Mouse (Mus musculus) forebrain, embryonic 10.5 days (tissue): ENCODE data around the gene Slc25a27. TPM values are rescaled to one million over a fixed set of nuclear protein-coding genes. Genes with fewer than 3 reads are reported as not detected.

Experiments
- DNase-seq: peaks from one replicate; pipeline ENCODE4 v3.0.0-alpha.2; 2017; ENCODE audit warnings: low spot score; ENCODE audit errors: extremely low spot score
- H3K27ac ChIP-seq: fragments of 300-500 bp; sonication (generic); 2 replicates; pipeline ENCODE4 v1.5.1; 2016; ENCODE audit warnings: mild to moderate bottlenecking
- H3K27me3 ChIP-seq: fragments of 300-500 bp; sonication (generic); 2 replicates; pipeline ENCODE4 v1.6.1; 2016; ENCODE audit warnings: mild to moderate bottlenecking; ENCODE audit not compliant: poor library complexity, severe bottlenecking
- H3K36me3 ChIP-seq: fragments of 300-500 bp; sonication (generic); replicated peaks from 2 replicates; pipeline ENCODE4 v1.6.1; 2016; ENCODE audit warnings: mild to moderate bottlenecking, moderate library complexity
- H3K4me1 ChIP-seq: fragments of 300-500 bp; sonication (generic); 2 replicates; pipeline ENCODE4 v1.6.1; 2016
- H3K4me3 ChIP-seq: fragments of 300-500 bp; sonication (generic); 2 replicates; pipeline ENCODE4 v1.5.1; 2016; ENCODE audit warnings: mild to moderate bottlenecking, moderate library complexity
- H3K9me3 ChIP-seq: fragments of 300-500 bp; sonication (generic); 2 replicates; pipeline ENCODE4 v1.6.1; 2016; ENCODE audit warnings: mild to moderate bottlenecking, moderate library complexity
- WGBS: fragments of 180-500 bp; shearing (Covaris S2); methylation state at CpG from one replicate; pipeline ENCODE4 v1.1.7; 2016; 5-methylcytosine and 5-hydroxymethylcytosine counted together
- polyA plus RNA-seq: library from polyadenylated mRNA; unstranded; fragments of >200 nt; fragmentation: Nextera tagmentation; extraction: Ambion mirVana; gene quantifications from 2 replicates; pipeline ENCODE4 v1.2.1, GENCODE M21; 2016

Gene Slc25a27
- polyA plus RNA-seq, 1 experiment from 2014 or later: 38.0 TPM

DNA sequence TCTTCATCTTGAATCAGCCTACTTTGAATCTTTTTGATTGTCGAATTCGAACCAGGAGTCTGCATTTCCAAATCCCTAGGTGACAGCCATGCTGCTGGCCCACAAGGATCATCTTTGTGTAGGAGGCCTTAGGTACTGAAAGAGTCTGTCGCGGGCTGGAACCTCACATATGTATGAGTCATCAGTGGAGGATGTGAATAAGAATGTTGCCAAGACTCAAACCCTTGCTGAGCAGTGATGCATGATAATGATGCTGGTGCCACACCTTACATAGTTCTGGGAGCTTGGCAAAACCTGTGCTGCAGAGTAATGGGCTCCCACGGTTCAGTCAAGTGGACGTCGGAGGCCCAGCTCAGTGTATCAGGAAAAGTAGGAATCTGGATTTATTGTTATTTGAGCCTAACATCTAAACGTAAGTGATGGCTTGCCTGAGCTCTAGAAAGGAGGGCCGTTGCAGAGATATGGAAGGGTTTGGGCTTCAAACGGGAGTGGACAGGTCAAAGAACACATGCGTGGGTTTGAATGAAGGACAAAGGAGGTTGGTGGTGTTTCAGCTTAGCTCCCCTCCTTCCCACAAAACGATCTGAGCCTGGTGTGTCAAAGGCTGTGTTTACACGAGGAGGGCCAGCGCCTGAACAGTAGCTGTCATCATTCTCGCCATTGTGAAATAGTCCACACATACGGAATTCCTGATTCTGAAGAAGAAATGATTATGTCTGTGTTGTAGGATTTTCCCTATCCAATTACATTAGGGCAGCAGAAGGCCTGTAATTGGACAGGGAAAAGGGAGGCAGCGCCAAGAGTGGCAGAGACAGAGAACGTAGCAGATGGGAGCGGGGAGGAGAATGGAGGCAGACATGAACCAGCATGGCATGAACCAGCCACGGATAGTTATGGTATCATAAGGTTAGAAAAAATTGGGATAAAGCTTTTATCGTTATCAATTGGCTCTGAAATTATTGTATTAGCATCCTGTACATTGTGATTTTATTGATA is 74.4 kb downstream of the Slc25a27 start:
- WGBS: 91% methylated on average over 21 of the region's 21 CpGs
- Histone ChIP-seq H3K9me3 (peaks cover under 1% of the 10 kb centered on the region; the same call in 1 of the 2 replicates), H3K27me3 (no peaks in the 10 kb centered on the region), H3K4me3 (no peak overlapping the region), H3K4me1 (no peaks in the 10 kb centered on the region), H3K36me3 (no peaks in the 10 kb centered on the region), H3K27ac (no peak overlapping the region)
- no peak for DNase-seq

Other genes starting within 250 kb of the Slc25a27 start
- not detected in 2 replicates for gene Mep1a, start 164.4 kb downstream of the Slc25a27 start, polyA plus RNA-seq
- 0.25 and 0.31 TPM in 2 replicates for gene Ankrd66, start 123.6 kb downstream of the Slc25a27 start, polyA plus RNA-seq
- gene Pla2g7, start 99.1 kb downstream of the Slc25a27 start, polyA plus RNA-seq: 2.6 and 3.8 TPM in 2 replicates
- gene Tdrd6, start 36.9 kb downstream of the Slc25a27 start, polyA plus RNA-seq: 0.02 and 0.37 TPM in 2 replicates
- 34.6 and 36.3 TPM in 2 replicates for gene Cyp39a1, start 211 bp upstream of the Slc25a27 start, polyA plus RNA-seq
- gene Rcan2, start 134.1 kb upstream of the Slc25a27 start, polyA plus RNA-seq: 4.9 and 6.4 TPM in 2 replicates